Mouse (Mus musculus) small intestine, adult 2 months (tissue): ENCODE data around the gene Gm20489.

Source experiments
- CTCF ChIP-seq: fragments of 200-500 bp; IDR thresholded peaks from 2 replicates; pipeline ENCODE4 v1.5.1; 2012; ENCODE audit warnings: low read depth, mild to moderate bottlenecking, control low read depth, inconsistent platforms, low read length, moderate library complexity, mixed read lengths; ENCODE audit not compliant: insufficient replicate concordance, insufficient read length; ENCODE audit errors: extremely low read depth
- POLR2A ChIP-seq: fragments of 200-500 bp; IDR thresholded peaks from 2 replicates; pipeline ENCODE4 v1.6.1; 2012; ENCODE audit warnings: low read depth, mild to moderate bottlenecking, control low read depth, inconsistent platforms, low read length, moderate library complexity

DNA sequence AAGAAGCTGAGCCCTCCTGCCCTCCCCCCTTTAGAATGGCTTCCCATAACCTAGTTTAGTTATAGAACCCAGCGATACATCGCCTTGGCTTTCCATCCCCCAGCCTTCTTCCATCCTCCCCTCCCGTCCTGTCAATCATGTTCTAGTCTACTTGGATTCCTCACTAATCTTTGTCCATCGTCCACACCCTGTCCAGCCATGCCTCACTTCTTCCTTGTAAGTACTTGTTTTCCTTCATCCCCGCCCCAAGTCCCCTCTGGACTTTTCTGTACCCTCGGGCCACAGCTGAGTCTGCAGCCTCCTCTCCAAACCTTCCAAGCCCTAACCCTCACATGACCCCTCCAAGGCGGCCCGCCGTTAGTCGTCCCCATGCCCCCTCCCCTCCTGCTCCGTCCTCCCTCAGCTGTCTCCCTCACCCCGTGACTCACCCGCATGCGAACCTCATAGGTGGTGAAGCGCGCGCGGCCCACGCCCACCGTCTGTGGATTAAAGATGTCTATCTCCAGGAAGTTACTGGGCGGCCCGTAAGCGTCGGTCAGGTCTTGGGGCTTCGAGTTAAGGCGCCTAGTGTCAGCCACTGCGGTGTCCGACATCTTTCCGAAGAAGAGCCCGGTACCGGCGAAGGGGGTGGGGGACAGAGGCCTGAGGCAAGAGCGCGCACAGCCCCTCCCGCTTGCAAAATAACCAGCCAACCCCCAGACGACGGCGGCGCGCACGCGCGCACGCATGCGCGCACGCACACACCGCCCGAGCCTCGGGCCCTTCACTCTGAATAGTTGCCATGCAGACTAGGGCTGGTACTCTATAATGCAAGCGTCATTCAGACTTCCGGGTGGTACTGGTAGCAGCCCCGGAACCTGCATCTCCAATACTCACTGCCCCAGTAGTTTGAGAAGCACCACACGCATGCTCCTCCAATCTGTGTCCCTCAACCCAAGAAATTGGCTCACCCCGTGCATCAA, 46.7 kb downstream of the Gm20489 start, which contains the start of gene Snx12:
- TF ChIP-seq CTCF (no peak), POLR2A (peak; percentile 35; the same call in 1 of the 2 replicates)
